Comparison of ENCODE assay signal across 34 mouse cellular contexts in the genomic region with DNA sequence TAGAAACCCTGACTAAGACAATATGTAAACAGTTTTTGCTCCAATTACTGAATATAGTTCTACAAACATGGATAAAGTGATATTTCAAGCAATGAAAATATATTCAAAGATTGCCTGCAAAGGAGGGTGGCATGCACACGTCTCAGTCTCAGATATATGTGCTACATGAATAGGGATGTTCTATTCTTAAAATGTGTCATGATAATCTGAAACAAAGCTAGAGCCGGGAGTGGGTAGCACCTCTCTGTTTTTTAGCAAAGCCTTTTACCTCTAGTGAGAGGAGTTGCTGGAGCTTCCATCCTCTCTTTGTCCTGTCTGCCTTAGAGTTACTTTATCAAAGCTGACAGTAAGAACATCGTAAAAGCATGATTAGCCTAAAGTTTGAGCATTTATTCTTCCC.
"Had no signal": no experiment of that assay in that cellular context is flagged by ENCODE, and none has a peak within 500 bp of the region (broad histone marks: within the 10 kb centered on the region; RNA-seq: fewer than 3 reads in every experiment).

No protein-coding gene starts in this region.

- H3K36me3 ChIP-seq: heart, embryonic 10.5 days; heart, embryonic 12.5 days; heart, embryonic 13.5 days; heart, embryonic 15.5 days; hindbrain, embryonic 10.5 days; hindbrain, embryonic 12.5 days; hindbrain, embryonic 13.5 days; hindbrain, embryonic 15.5 days; intestine, embryonic 15.5 days; kidney, embryonic 15.5 days had no signal

- H3K9ac ChIP-seq: heart, embryonic 12.5 days; heart, embryonic 13.5 days; heart, embryonic 15.5 days; hindbrain, embryonic 12.5 days; hindbrain, embryonic 13.5 days; hindbrain, embryonic 14.5 days; hindbrain, embryonic 15.5 days; intestine, embryonic 15.5 days; kidney, embryonic 15.5 days had no signal

- ATAC-seq: hindbrain, embryonic 16.5 days; hindbrain, postnatal 0 days; inflammation-experienced regulatory T-cells, adult 6 months; intestine, embryonic 15.5 days; intestine, postnatal 0 days had no signal

- H3K9me3 ChIP-seq: heart, embryonic 10.5 days; heart, embryonic 12.5 days; heart, embryonic 13.5 days; heart, embryonic 15.5 days; hindbrain, embryonic 10.5 days; hindbrain, embryonic 12.5 days; hindbrain, embryonic 13.5 days; hindbrain, embryonic 15.5 days; intestine, embryonic 15.5 days; kidney, embryonic 15.5 days had no signal

- H3K27me3 ChIP-seq: heart, embryonic 12.5 days; heart, embryonic 13.5 days; heart, embryonic 15.5 days; hindbrain, embryonic 12.5 days; hindbrain, embryonic 13.5 days; hindbrain, embryonic 15.5 days; intestine, embryonic 15.5 days; kidney, embryonic 15.5 days had no signal

- H3K4me3 ChIP-seq: heart, embryonic 10.5 days; heart, embryonic 12.5 days; heart, embryonic 13.5 days; heart, embryonic 15.5 days; hindbrain, embryonic 10.5 days; hindbrain, embryonic 12.5 days; hindbrain, embryonic 13.5 days; hindbrain, embryonic 15.5 days; intestine, embryonic 15.5 days; kidney, embryonic 15.5 days; layer of hippocampus, adult 2 months had no signal

- H3K4me2 ChIP-seq: heart, embryonic 11.5 days; heart, embryonic 12.5 days; heart, embryonic 13.5 days; heart, embryonic 15.5 days; hindbrain, embryonic 12.5 days; hindbrain, embryonic 13.5 days; hindbrain, embryonic 14.5 days; hindbrain, embryonic 15.5 days; intestine, embryonic 15.5 days; kidney, embryonic 15.5 days had no signal

- DNase-seq: heart, postnatal 10 days; heart, postnatal 14 days; heart, postnatal 36 days; heart, postnatal 4 days; kidney, adult 11 months; kidney, adult 18-20 months; kidney, adult 2 months; kidney, adult 8-10 months; kidney, adult 9 months; kidney, postnatal 10 days; kidney, postnatal 14 days; kidney, postnatal 25 days; kidney, postnatal 36 days; kidney, postnatal 4 days; layer of hippocampus, adult 9-11 months; layer of hippocampus, postnatal 36 days had no signal

- H3K4me1 ChIP-seq: hindbrain, embryonic 10.5 days; hindbrain, embryonic 12.5 days; hindbrain, embryonic 13.5 days; hindbrain, embryonic 15.5 days; intestine, embryonic 15.5 days; kidney, embryonic 15.5 days had no signal

- H3K27ac ChIP-seq: heart, embryonic 10.5 days; heart, embryonic 13.5 days; heart, embryonic 15.5 days; hindbrain, embryonic 10.5 days; hindbrain, embryonic 12.5 days; hindbrain, embryonic 13.5 days; hindbrain, embryonic 14.5 days; hindbrain, embryonic 15.5 days; hindbrain, postnatal 0 days; intestine, embryonic 15.5 days; kidney, embryonic 15.5 days; kidney, postnatal 0 days; layer of hippocampus, adult 2 months had no signal
